In genomic region chr7:34569747-34570113, GRCm38 (mm10) we compare ENCODE assay signal across 9 mouse cellular contexts.
DNase-seq lines count a peak whose midpoint lies in the region; ATAC-seq and TF ChIP-seq lines count a peak whose summit lies in the region.
"Had no signal": no experiment of that assay in that cellular context is flagged by ENCODE, and none has a peak within 500 bp of the region (broad histone marks: within the 10 kb centered on the region; RNA-seq: fewer than 3 reads in every experiment).

No protein-coding gene starts in this region.

- DNase-seq in heart, postnatal 0 days (ENCODE audit: low spot score): no peak
- no peak for DNase-seq in heart, postnatal 10 days
- DNase-seq in MN1 (ENCODE audit: low spot score): peak; percentile 45
- peak; percentile 48 for DNase-seq in forelimb bud, embryonic 11.5 days (ENCODE audit: low read depth, low spot score)
- no peak for DNase-seq in midbrain, embryonic 10.5 days (ENCODE audit: low spot score)
- no peak for DNase-seq in testis, postnatal 14 days (ENCODE audit: low spot score)
- no peak for DNase-seq in urinary bladder, postnatal 36 days (ENCODE audit: low spot score in 2 of 2)
- DNase-seq in gastrocnemius, adult 18-20 months (ENCODE audit: low spot score): no peak
- DNase-seq: thymus, postnatal 14 days had no signal

- H3K36me3 ChIP-seq in heart, postnatal 0 days (replicated peaks; ENCODE audit: control insufficient read depth, insufficient read depth, low read length): no peaks in the 10 kb centered on the region
- H3K36me3 ChIP-seq in midbrain, embryonic 10.5 days: no peaks in the 10 kb centered on the region

- TF ChIP-seq EP300 in heart, postnatal 0 days (IDR thresholded peaks at IDR 0.05; ENCODE audit: low read depth): no peak

- peaks cover 11% of the 10 kb centered on the region for H3K4me1 ChIP-seq in heart, postnatal 0 days (ENCODE audit: control insufficient read depth, insufficient read depth)
- H3K4me1 ChIP-seq in midbrain, embryonic 10.5 days: peaks cover 24% of the 10 kb centered on the region

- H3K9me3 ChIP-seq in heart, postnatal 0 days (replicated peaks; ENCODE audit: control insufficient read depth, low read length): no peaks in the 10 kb centered on the region
- H3K9me3 ChIP-seq in midbrain, embryonic 10.5 days (replicated peaks): no peaks in the 10 kb centered on the region

- TF ChIP-seq CTCF in heart, postnatal 0 days (IDR thresholded peaks at IDR 0.05; ENCODE audit: low read depth): no peak

- H3K27me3 ChIP-seq in heart, postnatal 0 days (ENCODE audit: control insufficient read depth, insufficient read depth, low read length): 0 out of 2 replicates have a peak, but pooled peaks cover 3% of the 10 kb centered on the region
- H3K27me3 ChIP-seq in midbrain, embryonic 10.5 days (ENCODE audit: low read depth, poor library complexity, severe bottlenecking): no peaks in the 10 kb centered on the region

- intact Hi-C loops in heart, postnatal 10 days (cut with DNase I): no loop called here

- ATAC-seq in heart, postnatal 0 days (ENCODE audit: insufficient read depth, low read depth): no peak

- no peak overlapping the region for H3K27ac ChIP-seq in heart, postnatal 0 days (ENCODE audit: low read depth)
- peak overlapping the region; percentile 91 for H3K27ac ChIP-seq in midbrain, embryonic 10.5 days (replicated peaks)

- H3K9ac ChIP-seq in heart, postnatal 0 days (replicated peaks; ENCODE audit: low read depth, low read length): no peak overlapping the region

- 0 out of 2 replicates have a peak overlapping the region, but pooled peaks have one; percentile 38 for H3K4me3 ChIP-seq in heart, postnatal 0 days (ENCODE audit: low read depth, low read length)
- peak overlapping the region; percentile 50 for H3K4me3 ChIP-seq in midbrain, embryonic 10.5 days

- peak overlapping the region; percentile 70 for H3K4me2 ChIP-seq in heart, postnatal 0 days (ENCODE audit: low read depth, low read length)

- 27% methylated on average over 8 of the region's 8 CpGs for WGBS in heart, postnatal 0 days
- WGBS in midbrain, embryonic 10.5 days: 27% methylated on average over 8 of the region's 8 CpGs

Comparison
In these comparisons a context has a peak if more than half of its experiments do, and no peak if none do; other contexts are left out.
1. DNase-seq: peak in MN1 (single experiment) and forelimb bud, embryonic 11.5 days (single experiment); none in heart, postnatal 0 days (single experiment), heart, postnatal 10 days (0 of 2), midbrain, embryonic 10.5 days (single experiment), testis, postnatal 14 days (single experiment), urinary bladder, postnatal 36 days (0 of 2) and gastrocnemius, adult 18-20 months (single experiment).